Mouse (Mus musculus): ENCODE measurements around the gene Gpd1l.
A peak's percentile ranks its signal among the peaks of the same experiment; 100 is the strongest.

The Gpd1l gene

DNA sequence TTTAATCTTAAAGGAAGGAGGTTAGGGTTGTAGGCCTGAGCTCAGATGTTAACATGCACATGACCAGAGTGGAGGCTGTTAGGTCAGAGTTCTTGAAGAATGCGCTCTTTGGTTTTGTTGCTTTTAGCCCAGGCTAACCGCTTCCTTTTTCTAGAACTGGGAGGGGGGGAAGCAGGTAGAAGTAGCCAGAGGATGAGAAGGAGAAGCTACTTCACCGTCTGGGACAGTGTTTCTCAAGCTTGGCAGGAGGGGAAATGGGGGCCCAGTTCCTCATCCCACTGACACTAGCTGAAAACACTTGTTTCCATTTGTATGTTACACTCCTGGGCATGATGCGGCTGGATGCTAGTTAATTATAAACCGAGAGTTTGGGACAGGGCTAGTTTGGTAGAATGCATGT, 8.2 kb downstream of the Gpd1l start:
- DNase-seq (ENCODE audit: low spot score), result no peak

DNA sequence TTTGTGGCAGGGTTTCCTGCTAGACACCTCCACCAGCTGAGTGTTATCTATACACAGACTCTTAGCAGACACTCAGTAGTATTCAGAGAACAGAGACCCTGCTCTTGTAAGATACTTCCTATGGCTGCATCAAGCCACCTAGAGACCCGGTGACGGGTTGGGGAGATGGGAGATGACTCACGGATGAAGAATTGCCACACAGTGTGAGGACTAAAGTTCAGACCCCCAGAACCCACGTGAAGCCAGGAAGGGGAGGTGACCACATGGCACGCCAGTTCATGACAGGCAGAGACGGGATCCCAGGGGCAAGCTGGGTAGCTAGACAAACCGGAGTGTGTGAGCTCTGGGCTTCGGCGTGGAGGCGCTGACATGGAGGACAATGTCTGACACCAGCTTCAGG, 8.7 kb downstream of the Gpd1l start:
- DNase-seq (ENCODE audit: low spot score), result no peak

DNA sequence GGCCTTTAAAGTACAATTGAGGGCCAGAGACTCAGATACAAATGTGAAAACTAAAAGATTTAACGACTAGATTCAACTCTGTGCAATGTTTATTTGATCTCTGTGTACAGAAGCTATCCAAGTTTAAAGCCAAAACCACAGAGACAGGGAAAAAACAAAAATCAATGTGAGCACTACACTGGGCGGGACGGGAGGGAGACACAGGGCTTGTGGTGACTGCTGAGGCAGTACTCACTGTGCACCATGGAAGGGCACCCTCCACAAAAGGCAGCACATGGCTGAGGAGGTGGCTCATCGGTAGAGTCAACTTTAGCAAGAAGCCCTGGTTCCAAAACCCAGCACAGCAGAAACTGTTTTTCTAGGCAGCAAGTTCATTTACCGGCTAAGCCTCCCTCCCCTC, 9.3 kb downstream of the Gpd1l start:
- DNase-seq (ENCODE audit: low spot score), result no peak

DNA sequence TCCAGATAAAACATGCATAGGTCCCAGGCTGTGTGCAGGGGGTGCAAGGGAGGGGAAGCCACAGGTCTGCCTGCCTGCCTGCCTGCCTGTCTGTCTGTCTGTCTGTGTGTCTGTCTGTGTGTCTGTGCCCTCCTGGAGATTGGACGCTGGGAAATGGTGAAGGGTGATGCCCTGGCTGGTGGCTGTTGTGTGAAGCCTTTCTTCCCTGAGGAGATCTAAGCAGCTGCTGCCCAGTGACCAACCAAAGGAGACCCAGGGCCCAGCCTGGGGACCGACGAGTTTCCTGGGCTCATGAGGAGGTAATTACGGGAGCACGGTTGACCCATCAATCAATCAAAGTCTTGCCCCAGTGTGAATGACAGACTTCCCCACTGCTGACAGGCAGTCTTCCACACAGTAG, 11.6 kb downstream of the Gpd1l start:
- no peak for DNase-seq (ENCODE audit: low spot score)

DNA sequence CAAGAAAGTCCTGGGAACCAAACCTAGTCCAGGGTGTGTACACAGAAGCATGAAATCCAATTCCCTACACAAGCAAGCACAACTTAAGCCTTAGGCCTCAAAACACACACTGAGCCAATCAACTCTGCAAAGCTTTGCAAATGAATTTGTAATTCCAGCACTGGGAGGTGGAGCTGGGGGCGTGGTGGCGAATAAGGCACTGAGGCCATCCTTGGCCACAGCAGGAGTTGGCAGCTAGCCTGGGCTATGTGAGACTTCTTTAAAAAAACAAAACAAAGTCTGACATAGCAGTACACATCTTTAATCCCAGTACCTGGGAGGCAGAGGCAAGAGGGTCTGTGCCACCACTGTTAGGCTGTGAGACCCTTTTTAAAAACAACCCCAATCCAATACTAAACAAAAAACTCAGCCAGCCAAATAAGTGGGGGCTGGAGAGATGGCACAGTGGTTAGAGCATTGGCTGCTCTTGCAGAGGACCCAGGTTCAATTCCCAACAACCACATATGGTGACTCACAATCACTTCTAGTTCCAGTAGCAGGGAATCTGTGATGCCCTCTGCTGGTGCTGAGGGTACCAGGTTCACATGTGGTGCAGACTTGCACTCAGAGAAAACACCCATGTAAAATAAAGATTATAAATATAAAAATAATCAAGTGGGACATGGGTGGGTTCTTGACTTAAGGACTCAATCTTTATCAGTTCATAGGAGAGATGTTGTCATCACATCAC, 12.3 kb downstream of the Gpd1l start:
- DNase-seq (ENCODE audit: low spot score), result no peak

DNA sequence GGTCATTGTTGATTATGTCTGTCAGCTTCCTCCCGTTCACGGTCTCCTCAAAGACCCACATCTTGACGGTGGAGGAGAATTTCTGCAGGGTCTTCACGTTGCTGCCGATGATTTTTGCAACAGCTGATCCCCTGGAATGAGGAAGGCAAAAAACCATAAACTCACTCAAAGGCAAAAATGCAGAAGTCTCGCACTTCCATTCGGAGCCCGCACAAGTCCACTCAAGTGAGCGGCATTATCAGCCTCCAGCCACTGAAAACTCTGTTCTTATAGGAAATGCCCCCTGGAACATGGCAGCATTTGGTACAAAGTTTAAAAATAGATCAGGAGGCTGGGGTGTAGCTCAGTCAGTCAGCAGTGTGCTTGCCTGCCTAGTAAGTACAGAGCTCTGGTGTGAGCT, 13.2 kb downstream of the Gpd1l start:
- DNase-seq (ENCODE audit: low spot score), result no peak

DNA sequence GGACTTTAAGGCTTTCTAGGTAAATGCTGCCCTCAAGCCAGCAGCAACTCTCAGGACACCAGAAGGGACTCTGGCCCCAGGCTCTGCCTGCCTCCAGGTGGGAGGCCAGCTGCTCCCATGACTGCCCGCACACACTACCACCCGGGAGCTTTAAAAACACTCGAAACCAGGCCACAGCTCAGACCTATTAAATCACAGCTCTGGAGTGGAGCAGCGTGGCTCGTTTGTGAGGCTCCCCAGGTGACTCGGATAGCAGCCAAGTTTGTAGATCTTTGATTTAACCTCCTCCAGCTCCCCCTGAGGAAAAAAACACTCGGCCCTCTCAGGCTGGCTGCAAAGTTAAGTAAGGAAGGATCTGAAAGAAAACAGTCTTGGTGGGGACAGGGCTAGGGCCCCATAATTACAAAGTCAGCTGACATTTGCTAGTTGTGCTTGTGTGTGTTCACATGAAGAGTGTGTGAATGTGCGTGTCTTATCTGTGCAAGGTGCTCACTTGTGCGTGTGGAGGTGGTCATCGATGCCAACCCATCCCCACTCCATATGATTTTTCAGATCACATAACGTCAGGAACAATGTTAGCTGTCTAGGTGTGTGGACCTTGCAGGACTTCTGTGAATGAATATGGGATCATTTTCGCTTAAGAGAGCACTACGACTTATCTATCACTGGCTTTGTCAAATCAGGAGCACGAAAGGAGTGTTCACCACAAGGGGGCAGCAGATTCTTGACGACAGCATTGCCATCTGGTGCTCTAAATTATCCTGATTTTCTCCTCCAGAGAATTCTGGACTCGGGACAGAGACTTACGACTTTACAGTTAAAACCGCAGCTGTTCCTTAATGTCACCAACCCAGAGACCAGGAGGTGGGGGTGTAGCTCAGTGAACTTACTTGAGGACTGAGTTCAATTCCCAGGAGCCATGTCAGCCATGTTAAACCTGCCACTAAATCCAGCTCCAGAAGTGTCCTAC, 20.8 kb downstream of the Gpd1l start:
- peak; percentile 93 for DNase-seq (ENCODE audit: low spot score)

DNA sequence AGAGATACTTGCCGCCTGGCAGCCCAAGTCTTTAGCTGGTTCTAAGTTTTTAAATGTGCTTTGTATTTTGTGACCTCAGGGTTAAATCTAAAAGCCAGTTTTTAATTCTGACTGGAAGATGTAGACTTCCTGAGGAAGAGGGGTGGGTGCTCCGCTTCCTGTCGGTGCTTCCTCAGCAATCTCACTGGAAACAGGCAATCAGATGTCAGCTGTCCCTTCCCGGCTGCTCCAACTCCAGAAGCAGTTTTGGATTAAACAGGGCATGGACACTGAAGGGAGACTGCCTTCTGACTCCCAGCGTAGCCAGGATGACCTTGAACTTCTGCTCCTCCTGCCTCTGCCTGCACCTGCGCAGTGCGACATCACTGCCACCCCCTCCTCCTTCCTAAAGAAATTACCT, 26.3 kb downstream of the Gpd1l start:
- DNase-seq (ENCODE audit: low spot score), result no peak

DNA sequence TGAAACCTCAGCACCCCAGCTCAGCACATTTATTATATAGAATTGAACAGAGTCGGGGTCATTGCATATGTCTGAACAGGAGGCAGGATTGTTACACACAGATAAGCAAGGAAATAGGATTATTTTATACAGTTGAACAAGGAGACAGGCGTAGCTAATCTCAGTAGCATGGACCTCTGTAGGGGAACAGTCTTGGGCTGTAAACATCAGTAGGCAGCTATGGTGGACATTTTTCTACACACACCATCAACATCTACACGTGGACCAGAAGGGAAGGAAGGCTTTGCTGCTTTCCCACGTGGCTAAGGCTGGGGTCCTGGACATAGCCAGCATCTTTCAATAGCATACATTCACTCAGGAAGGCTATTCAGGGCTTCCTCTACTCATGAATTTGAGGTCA, 37.9 kb downstream of the Gpd1l start:
- DNase-seq (ENCODE audit: low spot score), result no peak

DNA sequence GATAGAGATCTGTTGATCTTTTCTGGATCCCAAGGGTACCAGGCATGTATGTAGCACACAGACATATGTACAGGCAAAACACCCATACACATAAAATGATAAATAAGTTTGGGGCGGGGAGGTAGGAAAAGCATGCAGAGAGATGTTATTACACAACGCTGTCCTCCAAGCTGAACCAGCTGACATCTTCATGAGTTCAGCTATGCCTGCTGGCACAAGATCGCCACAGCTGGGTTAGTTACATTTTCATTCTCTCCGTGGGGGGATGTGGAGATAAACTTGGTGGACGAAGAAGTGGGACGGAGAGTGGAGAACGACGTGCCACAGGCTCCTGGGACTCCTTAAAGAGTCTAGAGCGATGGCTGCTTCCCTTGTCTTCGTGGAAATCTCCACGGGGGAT, 40.8 kb downstream of the Gpd1l start:
- no peak for DNase-seq (ENCODE audit: low spot score)

DNA sequence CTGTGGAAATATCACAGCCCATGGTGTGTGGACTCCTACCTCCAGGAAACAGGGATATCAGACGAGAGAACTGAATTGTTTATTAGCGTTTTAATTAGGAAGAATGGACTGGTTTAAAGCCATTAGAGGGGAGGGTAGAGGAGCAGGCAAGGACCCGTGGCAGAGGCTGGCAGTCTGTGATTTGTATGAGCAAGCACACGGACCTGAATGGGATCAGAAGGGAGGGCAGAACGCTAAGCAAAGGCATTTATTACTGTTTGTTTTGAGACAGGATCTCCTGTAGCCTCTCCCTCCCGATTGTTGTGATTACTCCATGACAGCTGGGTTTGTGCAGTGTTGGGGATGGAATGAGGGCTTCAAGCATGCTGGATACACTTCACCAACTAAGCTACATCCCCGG, 43.4 kb downstream of the Gpd1l start:
- no peak for DNase-seq (ENCODE audit: low spot score)

DNA sequence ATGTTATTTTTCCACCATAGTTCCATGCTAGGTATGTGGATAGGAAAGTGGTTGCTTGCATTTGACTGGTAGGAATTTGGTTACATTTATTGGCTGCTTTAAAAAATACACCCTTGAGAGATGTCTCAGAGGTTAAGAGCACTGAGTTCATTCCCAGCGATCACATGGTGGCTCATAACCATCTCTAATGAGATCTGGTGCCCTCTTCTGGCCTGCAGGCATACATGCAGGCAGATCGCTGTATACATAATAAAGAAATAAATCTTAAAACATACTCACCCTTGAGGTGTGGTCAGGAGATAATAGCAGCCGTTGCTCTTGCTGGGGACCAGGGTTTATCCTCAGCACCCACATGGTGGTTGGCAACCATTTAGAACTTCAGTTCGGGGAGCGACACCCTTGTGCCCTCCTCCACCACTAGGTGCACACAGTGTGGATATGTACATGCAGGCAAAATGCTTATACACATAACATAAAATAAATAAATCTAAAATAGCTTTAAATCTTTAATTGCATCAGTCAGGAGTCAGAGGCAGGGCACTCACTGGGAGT, 44.9 kb downstream of the Gpd1l start:
- no peak for DNase-seq (ENCODE audit: low spot score)

DNA sequence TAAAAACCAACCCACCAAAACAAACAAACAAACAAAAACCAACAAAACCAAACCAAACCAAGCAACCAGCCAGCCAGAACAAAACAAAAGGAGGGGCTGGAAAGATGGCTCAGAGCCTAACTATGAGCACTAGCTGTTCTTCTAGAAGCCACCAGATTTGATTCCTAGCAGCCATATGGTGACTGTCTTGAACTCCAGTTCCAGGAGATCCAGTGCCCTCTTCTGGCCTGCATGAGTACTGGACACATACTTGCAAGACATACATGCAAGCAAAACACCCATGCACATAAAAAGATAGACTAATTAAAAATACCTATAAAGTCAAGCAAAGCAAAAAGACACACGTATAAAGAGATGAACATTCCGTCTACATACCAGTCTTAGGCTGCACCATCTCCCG, 46.1 kb downstream of the Gpd1l start:
- DNase-seq (ENCODE audit: low spot score), result peak; percentile 62

DNA sequence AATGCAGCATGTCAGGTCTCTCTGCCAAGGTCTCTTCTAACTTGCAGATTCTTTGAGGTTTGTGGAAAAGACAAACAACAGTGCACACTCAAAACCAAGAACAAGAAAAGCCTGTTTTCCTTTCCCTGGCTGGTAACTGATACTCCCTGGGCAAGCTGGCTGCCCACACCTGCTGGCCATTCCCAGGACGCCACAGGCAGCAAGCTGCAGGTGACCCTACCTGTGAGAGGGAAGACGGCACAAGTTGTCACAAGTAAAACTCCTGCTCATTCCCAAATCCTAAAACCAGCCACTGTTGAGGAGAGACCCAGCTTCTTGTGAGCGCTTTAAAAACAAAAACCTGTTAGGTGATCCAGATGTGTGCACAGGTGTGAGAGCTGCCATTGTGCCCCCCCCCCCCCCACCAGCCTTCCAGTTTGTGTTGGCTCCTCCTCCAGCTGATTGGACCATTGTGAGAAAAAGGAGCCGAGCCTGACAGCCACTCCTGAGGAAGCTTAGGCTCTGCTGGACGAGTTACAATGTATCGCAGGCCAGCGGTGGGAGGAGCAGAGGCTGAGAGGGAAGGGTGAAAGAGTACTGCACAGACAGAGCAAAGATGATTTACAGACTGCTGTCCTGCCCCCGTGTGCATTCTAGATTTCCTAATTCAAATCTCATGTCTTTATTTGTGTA, 47.7 kb downstream of the Gpd1l start:
- DNase-seq (ENCODE audit: low spot score), result peak; percentile 18

DNA sequence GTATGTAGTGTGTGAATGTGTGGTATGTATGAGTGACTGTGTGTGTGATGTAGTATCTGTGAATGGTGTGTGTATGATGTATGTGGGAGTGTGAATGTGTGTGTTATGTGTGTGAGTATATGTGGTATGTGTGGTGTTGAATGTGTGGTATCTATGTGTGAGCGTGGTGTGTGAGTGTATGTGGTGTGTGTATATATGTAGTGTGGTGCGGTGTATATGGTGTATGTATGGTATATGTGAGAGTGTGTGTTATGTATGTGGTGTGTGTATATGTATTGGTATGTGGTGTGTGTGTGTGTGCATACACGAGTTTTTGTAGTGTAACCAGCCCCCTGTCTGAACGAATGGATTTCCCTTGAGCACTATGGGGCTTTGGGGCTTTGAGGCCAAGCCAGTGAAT, 48.2 kb downstream of the Gpd1l start:
- no peak for DNase-seq (ENCODE audit: low spot score)

DNA sequence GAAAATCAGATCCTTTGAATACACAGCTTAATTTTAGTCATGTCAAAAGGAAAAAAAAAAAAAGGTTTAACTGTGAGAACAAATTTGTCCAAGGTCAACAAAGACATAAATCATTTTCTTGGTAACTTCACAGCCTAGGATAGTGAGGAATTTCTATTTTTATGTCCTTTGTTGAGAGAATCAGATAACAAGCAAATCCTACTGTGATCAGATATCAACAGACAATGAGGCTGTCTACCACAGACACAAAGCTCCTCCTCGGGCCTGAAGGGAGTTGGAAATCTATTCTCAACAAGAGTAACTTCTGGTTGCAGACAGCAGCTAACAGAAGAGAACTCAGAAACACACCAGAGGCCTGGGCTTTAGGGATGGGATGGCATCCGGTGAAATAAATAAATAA, 51.8 kb downstream of the Gpd1l start:
- no peak for DNase-seq (ENCODE audit: low spot score)

DNA sequence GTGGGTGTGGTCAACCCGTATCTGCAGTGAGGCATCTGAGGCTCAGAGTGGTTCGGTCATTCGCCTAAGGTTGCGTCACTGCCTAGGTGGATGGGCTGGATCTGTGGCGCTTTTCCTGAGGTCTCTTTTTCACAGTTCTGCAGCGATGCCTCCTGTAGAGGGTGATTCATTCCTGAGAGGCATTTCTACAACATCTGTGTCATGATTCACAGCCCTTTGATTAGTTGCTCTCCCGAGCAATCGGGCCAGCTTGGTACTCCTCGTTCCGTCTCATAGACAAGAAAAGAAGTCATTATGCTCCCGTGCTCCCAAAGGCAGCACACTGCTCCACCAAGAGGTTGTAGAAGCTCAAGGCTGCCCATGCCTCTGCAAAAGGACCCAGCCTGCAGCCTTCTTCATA, 78.5 kb downstream of the Gpd1l start:
- no peak for DNase-seq (ENCODE audit: low spot score)

DNA sequence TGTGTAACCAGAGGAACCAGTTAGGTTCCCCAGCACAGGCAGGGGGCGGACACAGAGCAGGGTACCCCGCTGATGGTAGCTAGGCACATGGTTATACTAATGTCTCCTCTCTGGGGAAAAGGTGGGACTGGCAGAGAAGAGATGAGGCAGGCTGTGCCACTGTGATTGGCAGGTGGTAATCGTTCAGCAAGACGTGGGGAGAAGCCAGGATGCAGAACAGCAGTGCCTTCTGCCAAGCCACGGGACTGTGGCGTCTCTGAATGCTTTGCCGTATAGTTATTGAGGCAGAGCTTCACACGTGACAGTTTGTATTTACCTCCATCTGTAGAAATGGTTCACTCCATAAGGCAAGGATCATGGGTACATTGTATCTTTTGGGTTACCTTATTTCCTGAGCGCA, 79.1 kb downstream of the Gpd1l start:
- DNase-seq (ENCODE audit: low spot score), result no peak

DNA sequence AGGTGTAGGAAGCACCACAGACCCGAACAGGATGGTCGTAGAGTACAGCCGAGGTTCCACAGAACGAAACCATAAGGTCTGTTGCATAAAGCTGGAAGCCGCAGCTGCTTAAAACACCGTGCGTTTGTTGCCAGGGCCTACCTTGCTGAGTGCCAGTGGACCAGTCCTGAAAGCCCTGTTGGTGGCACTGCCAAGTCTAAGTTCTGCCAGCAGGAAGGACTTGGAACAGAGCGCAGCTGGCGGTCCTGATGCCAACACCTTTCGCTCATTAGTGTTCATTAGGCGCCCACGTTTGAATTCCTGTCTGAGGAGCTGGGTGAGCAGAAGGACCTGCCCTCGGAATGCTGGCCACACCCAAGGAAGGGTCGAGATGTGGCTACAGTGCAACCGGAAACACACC, 80.5 kb downstream of the Gpd1l start:
- DNase-seq (ENCODE audit: low spot score), result no peak

DNA sequence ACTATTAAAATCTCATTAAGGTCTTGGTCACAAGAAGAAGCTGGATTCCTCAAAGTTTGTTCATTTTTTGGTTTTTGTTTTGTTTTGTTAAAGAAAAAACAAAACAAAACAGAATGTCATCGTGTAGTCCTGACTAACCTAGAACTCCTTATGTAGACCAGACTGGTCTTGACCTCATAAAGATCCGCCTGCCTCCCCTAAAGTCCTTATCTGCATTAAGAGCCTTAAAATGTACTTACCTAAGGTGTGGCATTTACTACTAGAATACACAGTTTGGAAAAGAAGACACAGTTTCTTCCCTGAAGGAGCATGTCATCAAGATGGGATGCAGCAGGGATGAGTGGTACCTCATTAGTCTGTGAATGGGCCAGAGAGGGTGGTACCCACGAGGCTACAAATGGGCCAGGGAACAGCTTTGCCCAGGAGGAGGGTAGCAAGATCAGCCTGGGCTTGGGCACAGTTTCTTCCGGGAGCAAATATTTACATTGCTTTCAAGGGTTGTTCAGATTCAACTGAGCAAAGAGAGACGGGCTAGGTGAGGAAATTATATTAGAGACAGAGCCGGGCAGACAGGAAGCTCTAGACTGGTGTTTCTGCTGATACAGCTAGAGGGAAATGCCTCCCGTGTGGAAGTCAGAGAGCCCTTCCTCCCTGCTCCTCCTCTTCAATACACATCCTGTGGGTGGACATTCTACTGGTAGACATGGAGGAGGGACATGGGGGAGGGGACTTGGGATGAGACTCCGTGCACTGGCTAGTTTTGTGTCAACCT, 82.2 kb downstream of the Gpd1l start:
- DNase-seq (ENCODE audit: low spot score), result no peak

All from embryo, embryonic 10 days (tissue).